Mouse (Mus musculus): ENCODE results near the gene Slc7a11. TPM values are rescaled to one million over a fixed set of nuclear protein-coding genes. Genes with fewer than 3 reads are reported as not detected.
"Not testable (repeated sequence)": the region's sequence is repeated elsewhere in the genome, so short reads cannot be mapped to it uniquely, and the experiment has no call there.

Slc7a11 gene
- polyA plus RNA-seq, 1 experiment = not detected

GRCm38 (mm10) chr3:50442341-50443292 is 797 bp downstream of the Slc7a11 start:
- H3K4me3 ChIP-seq (ENCODE audit: insufficient read depth, low read depth, low read length) = peak overlapping the region; percentile 25; the same call in 1 of the 2 replicates
- peaks cover 6% of the 10 kb centered on the region for H3K4me1 ChIP-seq (ENCODE audit: control insufficient read depth, insufficient read depth, low read length)
- no peak for TF ChIP-seq CTCF (IDR thresholded peaks at IDR 0.05; ENCODE audit: insufficient read depth, low read depth, low read length)
- no peak for TF ChIP-seq POLR2A (IDR thresholded peaks at IDR 0.05; ENCODE audit: insufficient read depth, low read depth, low read length)
- peak overlapping the region; percentile 69 for H3K27ac ChIP-seq (ENCODE audit: insufficient read depth, low read depth, low read length)
- WGBS = 68% methylated on average over 19 of the region's 19 CpGs

- no peak for TF ChIP-seq POLR2A (IDR thresholded peaks at IDR 0.05; ENCODE audit: insufficient read depth, low read depth, low read length)
- TF ChIP-seq CTCF (IDR thresholded peaks at IDR 0.05; ENCODE audit: insufficient read depth, low read depth, low read length) = no peak
- WGBS = 84% methylated on average over 3 of the region's 3 CpGs
- H3K4me3 ChIP-seq (ENCODE audit: insufficient read depth, low read depth, low read length) = no peak overlapping the region
- no peak overlapping the region for H3K27ac ChIP-seq (ENCODE audit: insufficient read depth, low read depth, low read length)
- H3K4me1 ChIP-seq (ENCODE audit: control insufficient read depth, insufficient read depth, low read length) = peaks cover 6% of the 10 kb centered on the region
Measured at GRCm38 (mm10) chr3:50441330-50441729, 2.1 kb downstream of the Slc7a11 start.

- TF ChIP-seq CTCF (IDR thresholded peaks at IDR 0.05; ENCODE audit: insufficient read depth, low read depth, low read length) = no peak
- TF ChIP-seq POLR2A (IDR thresholded peaks at IDR 0.05; ENCODE audit: insufficient read depth, low read depth, low read length) = no peak
- peaks cover 6% of the 10 kb centered on the region for H3K4me1 ChIP-seq (ENCODE audit: control insufficient read depth, insufficient read depth, low read length)
- no peak overlapping the region for H3K4me3 ChIP-seq (ENCODE audit: insufficient read depth, low read depth, low read length)
- 85% methylated on average over 2 of the region's 2 CpGs for WGBS
- no peak overlapping the region for H3K27ac ChIP-seq (ENCODE audit: insufficient read depth, low read depth, low read length)
Measured at GRCm38 (mm10) chr3:50440409-50440808, 3.0 kb downstream of the Slc7a11 start.

GRCm38 (mm10) chr3:50439429-50439828 is 4.0 kb downstream of the Slc7a11 start:
- H3K4me3 ChIP-seq (ENCODE audit: insufficient read depth, low read depth, low read length) = no peak overlapping the region
- TF ChIP-seq CTCF (IDR thresholded peaks at IDR 0.05; ENCODE audit: insufficient read depth, low read depth, low read length) = no peak
- no peak for TF ChIP-seq POLR2A (IDR thresholded peaks at IDR 0.05; ENCODE audit: insufficient read depth, low read depth, low read length)
- H3K27ac ChIP-seq (ENCODE audit: insufficient read depth, low read depth, low read length) = no peak overlapping the region
- WGBS = 95% methylated on average over 5 of the region's 5 CpGs
- H3K4me1 ChIP-seq (ENCODE audit: control insufficient read depth, insufficient read depth, low read length) = peaks cover 6% of the 10 kb centered on the region

GRCm38 (mm10) chr3:50438520-50439253 is 4.7 kb downstream of the Slc7a11 start:
- H3K27ac ChIP-seq (ENCODE audit: insufficient read depth, low read depth, low read length) = no peak overlapping the region
- WGBS = 78% methylated on average over 4 of the region's 4 CpGs
- TF ChIP-seq POLR2A (IDR thresholded peaks at IDR 0.05; ENCODE audit: insufficient read depth, low read depth, low read length) = no peak
- no peak for TF ChIP-seq CTCF (IDR thresholded peaks at IDR 0.05; ENCODE audit: insufficient read depth, low read depth, low read length)

GRCm38 (mm10) chr3:50438081-50438480 is 5.3 kb downstream of the Slc7a11 start:
- H3K27ac ChIP-seq (ENCODE audit: insufficient read depth, low read depth, low read length); H3K4me3 ChIP-seq (ENCODE audit: insufficient read depth, low read depth, low read length); H3K4me1 ChIP-seq (ENCODE audit: control insufficient read depth, insufficient read depth, low read length): not testable (repeated sequence)
- WGBS = 45% methylated on average over 2 of the region's 2 CpGs

More at GRCm38 (mm10) chr3:50438520-50439253, 4.7 kb downstream of the Slc7a11 start:
- no peak overlapping the region for H3K4me3 ChIP-seq (ENCODE audit: insufficient read depth, low read depth, low read length)
- peaks cover 6% of the 10 kb centered on the region for H3K4me1 ChIP-seq (ENCODE audit: control insufficient read depth, insufficient read depth, low read length)

- 90% methylated on average over 2 of the region's 2 CpGs for WGBS
- H3K27ac ChIP-seq (ENCODE audit: insufficient read depth, low read depth, low read length); H3K4me1 ChIP-seq (ENCODE audit: control insufficient read depth, insufficient read depth, low read length); H3K4me3 ChIP-seq (ENCODE audit: insufficient read depth, low read depth, low read length): not testable (repeated sequence)
Measured at GRCm38 (mm10) chr3:50436409-50436808, 7.0 kb downstream of the Slc7a11 start.

GRCm38 (mm10) chr3:50433831-50434230 is 9.6 kb downstream of the Slc7a11 start:
- WGBS = 86% methylated on average over 4 of the region's 4 CpGs
- no peak overlapping the region for H3K4me3 ChIP-seq (ENCODE audit: insufficient read depth, low read depth, low read length)
- no peaks in the 10 kb centered on the region for H3K4me1 ChIP-seq (ENCODE audit: control insufficient read depth, insufficient read depth, low read length)
- H3K27ac ChIP-seq (ENCODE audit: insufficient read depth, low read depth, low read length) = no peak overlapping the region
- TF ChIP-seq POLR2A (IDR thresholded peaks at IDR 0.05; ENCODE audit: insufficient read depth, low read depth, low read length) (no peak), CTCF (IDR thresholded peaks at IDR 0.05; ENCODE audit: insufficient read depth, low read depth, low read length) (no peak)

- no peak overlapping the region for H3K27ac ChIP-seq (ENCODE audit: insufficient read depth, low read depth, low read length)
- 97% methylated on average over 8 of the region's 8 CpGs for WGBS
- TF ChIP-seq CTCF (IDR thresholded peaks at IDR 0.05; ENCODE audit: insufficient read depth, low read depth, low read length) (no peak), POLR2A (IDR thresholded peaks at IDR 0.05; ENCODE audit: insufficient read depth, low read depth, low read length) (no peak)
- no peaks in the 10 kb centered on the region for H3K4me1 ChIP-seq (ENCODE audit: control insufficient read depth, insufficient read depth, low read length)
- no peak overlapping the region for H3K4me3 ChIP-seq (ENCODE audit: insufficient read depth, low read depth, low read length)
Measured at GRCm38 (mm10) chr3:50430811-50431210, 12.6 kb downstream of the Slc7a11 start.
